Mouse (Mus musculus): Measurements from ENCODE around the gene Etnppl. TPM values are rescaled to one million over a fixed set of nuclear protein-coding genes. Genes with fewer than 3 reads are reported as not detected.

Gene Etnppl
- total and polyA plus RNA-seq, 2 experiments from 2014 or later, result not detected

DNA sequence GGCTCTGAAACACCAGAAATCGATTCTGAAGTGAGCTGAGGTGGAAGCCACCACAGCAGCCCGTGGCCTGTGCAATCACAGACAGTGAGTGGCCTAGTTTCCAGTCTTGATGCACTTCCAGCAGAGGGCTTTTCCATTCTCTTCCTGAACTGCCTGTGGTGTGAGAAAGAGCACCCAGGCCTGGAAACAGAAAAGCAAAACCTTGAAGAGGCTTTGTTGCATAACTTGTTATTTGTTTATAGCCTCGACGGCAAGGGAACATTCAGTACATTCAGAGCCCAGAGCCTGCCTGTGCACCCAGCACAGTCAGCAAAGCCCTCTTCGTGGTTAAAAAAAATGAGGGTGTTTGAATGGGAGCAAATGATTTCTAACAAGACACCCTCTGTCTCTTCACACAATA, 16.6 kb downstream of the Etnppl start:
- Histone ChIP-seq H3K36me3 (replicated peaks; ENCODE audit: control insufficient read depth, insufficient read depth, low read length) (no peaks in the 10 kb centered on the region), H3K4me3 (ENCODE audit: low read depth, low read length) (no peak overlapping the region), H3K9ac (replicated peaks; ENCODE audit: low read depth, low read length) (no peak overlapping the region), H3K27me3 (ENCODE audit: control insufficient read depth, insufficient read depth, low read length) (no peaks in the 10 kb centered on the region), H3K9me3 (replicated peaks; ENCODE audit: control insufficient read depth, low read length) (no peaks in the 10 kb centered on the region), H3K27ac (ENCODE audit: low read depth) (no peak overlapping the region), H3K4me2 (ENCODE audit: low read depth, low read length) (no peak overlapping the region), H3K4me1 (ENCODE audit: control insufficient read depth, insufficient read depth) (no peaks in the 10 kb centered on the region)
- no peak for TF ChIP-seq CTCF (IDR thresholded peaks at IDR 0.05; ENCODE audit: low read depth)
- no peak for TF ChIP-seq EP300 (IDR thresholded peaks at IDR 0.05; ENCODE audit: low read depth)
- ATAC-seq (ENCODE audit: insufficient read depth, low read depth) (no peak), DNase-seq (ENCODE audit: low spot score) (no peak)
- 63% methylated on average over 5 of the region's 5 CpGs for WGBS

DNA sequence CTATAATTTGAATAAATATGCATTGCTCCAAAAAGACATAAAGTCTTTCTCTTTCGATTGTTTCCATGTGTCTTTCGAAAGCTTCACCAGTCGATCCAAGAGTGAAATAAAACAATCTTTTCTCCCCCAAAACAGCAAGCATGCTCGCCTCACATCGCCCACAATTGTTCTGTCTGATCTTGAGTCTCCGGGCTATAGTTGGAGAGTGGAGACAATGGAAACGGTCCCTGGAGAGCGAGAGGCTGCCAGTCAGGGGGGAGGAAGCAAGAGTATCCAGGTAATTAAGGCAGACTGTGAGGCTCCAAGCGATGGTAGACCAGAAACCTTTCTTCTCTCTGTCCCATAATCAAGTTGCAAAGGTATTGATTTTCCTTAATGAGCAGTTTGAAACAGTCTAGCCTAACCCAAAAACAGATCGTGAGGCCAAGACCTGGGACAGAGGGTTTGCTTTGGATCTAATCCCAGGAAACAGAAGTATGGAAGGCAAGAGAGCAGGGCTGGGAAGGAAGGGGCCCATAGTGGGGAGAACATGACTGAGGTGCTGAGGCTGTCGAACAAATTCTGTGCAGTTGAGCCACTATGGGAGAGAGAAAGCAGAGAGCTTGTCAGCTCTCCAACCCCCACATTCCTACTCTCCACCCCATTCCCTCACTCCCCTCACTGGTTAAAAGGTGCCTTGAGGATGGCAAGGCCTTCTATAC, 29.0 kb downstream of the Etnppl start:
- TF ChIP-seq EP300 (IDR thresholded peaks at IDR 0.05; ENCODE audit: low read depth) (no peak), CTCF (IDR thresholded peaks at IDR 0.05; ENCODE audit: low read depth) (no peak)
- WGBS, result 71% methylated on average over 11 of the region's 11 CpGs

DNA sequence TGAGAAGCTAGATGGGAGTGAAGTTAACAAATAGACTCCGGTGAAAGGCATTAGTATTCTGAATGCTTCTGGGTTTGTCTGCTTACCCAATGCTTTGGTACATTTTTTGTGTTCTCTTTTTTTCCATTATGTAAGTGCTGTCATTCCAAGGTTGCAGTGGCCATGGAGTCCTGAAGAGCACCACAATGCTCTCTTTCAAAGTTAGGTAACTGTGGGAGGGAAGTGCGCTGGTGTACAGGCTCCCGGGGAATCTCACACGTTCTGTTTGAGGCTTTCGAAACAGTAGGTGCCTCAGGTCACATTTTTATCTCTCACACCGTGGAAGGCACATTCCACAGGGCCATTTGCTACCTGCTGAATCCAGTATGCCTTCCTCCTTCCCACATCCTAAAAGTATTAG, 32.3 kb downstream of the Etnppl start:
- Histone ChIP-seq H3K4me3 (ENCODE audit: low read depth, low read length) (no peak overlapping the region), H3K27ac (ENCODE audit: low read depth) (no peak overlapping the region), H3K36me3 (replicated peaks; ENCODE audit: control insufficient read depth, insufficient read depth, low read length) (no peaks in the 10 kb centered on the region), H3K9me3 (replicated peaks; ENCODE audit: control insufficient read depth, low read length) (no peaks in the 10 kb centered on the region), H3K9ac (replicated peaks; ENCODE audit: low read depth, low read length) (no peak overlapping the region), H3K27me3 (ENCODE audit: control insufficient read depth, insufficient read depth, low read length) (no peaks in the 10 kb centered on the region), H3K4me1 (ENCODE audit: control insufficient read depth, insufficient read depth) (no peaks in the 10 kb centered on the region), H3K4me2 (ENCODE audit: low read depth, low read length) (no peak overlapping the region)
- DNase-seq (ENCODE audit: low spot score) (no peak), ATAC-seq (ENCODE audit: insufficient read depth, low read depth) (no peak)
- WGBS, result 36% methylated on average over 6 of the region's 6 CpGs
- TF ChIP-seq EP300 (IDR thresholded peaks at IDR 0.05; ENCODE audit: low read depth), result no peak
- TF ChIP-seq CTCF (IDR thresholded peaks at IDR 0.05; ENCODE audit: low read depth), result no peak

More for the DNA sequence above, 29.0 kb downstream of the Etnppl start:
- ATAC-seq (ENCODE audit: insufficient read depth, low read depth) (no peak), DNase-seq (ENCODE audit: low spot score) (no peak)
- Histone ChIP-seq H3K4me1 (ENCODE audit: control insufficient read depth, insufficient read depth) (no peaks in the 10 kb centered on the region), H3K36me3 (replicated peaks; ENCODE audit: control insufficient read depth, insufficient read depth, low read length) (no peaks in the 10 kb centered on the region), H3K9me3 (replicated peaks; ENCODE audit: control insufficient read depth, low read length) (no peaks in the 10 kb centered on the region), H3K27ac (ENCODE audit: low read depth) (no peak overlapping the region), H3K9ac (replicated peaks; ENCODE audit: low read depth, low read length) (no peak overlapping the region), H3K27me3 (ENCODE audit: control insufficient read depth, insufficient read depth, low read length) (no peaks in the 10 kb centered on the region), H3K4me3 (ENCODE audit: low read depth, low read length) (no peak overlapping the region), H3K4me2 (ENCODE audit: low read depth, low read length) (no peak overlapping the region)

DNA sequence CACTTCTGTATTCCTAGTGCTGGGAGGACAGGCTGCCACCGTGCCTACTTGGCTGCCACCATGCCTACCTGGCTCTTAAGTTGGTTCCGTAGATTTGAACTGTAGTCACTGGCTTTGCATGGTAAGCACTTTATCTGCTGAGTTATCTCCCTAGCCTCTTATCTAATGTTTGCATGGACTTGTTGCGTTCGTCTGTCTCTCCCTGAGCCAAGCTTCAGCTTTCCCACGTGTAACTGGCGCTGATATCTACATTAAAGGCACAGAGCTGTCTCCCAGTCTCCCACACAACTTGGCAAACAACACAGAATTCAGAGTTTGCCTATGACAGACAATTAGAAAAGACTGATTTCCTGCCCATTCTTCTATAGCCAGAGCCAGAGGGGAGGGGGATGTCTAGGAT, 43.4 kb downstream of the Etnppl start:
- no peaks in the 10 kb centered on the region for H3K36me3 ChIP-seq (replicated peaks; ENCODE audit: control insufficient read depth, insufficient read depth, low read length)
- 23% methylated on average over 6 of the region's 6 CpGs for WGBS
- H3K27ac ChIP-seq (ENCODE audit: low read depth), result no peak overlapping the region
- H3K4me1 ChIP-seq (ENCODE audit: control insufficient read depth, insufficient read depth), result no peaks in the 10 kb centered on the region
- H3K4me2 ChIP-seq (ENCODE audit: low read depth, low read length), result no peak overlapping the region
- no peaks in the 10 kb centered on the region for H3K9me3 ChIP-seq (replicated peaks; ENCODE audit: control insufficient read depth, low read length)
- H3K27me3 ChIP-seq (ENCODE audit: control insufficient read depth, insufficient read depth, low read length), result no peaks in the 10 kb centered on the region
- DNase-seq (ENCODE audit: low spot score) (no peak), ATAC-seq (ENCODE audit: insufficient read depth, low read depth) (no peak)
- TF ChIP-seq EP300 (IDR thresholded peaks at IDR 0.05; ENCODE audit: low read depth), result no peak
- TF ChIP-seq CTCF (IDR thresholded peaks at IDR 0.05; ENCODE audit: low read depth), result no peak
- H3K4me3 ChIP-seq (ENCODE audit: low read depth, low read length), result no peak overlapping the region
- H3K9ac ChIP-seq (replicated peaks; ENCODE audit: low read depth, low read length), result no peak overlapping the region

- no peaks in the 10 kb centered on the region for H3K27me3 ChIP-seq (ENCODE audit: control insufficient read depth, insufficient read depth, low read length)
- ATAC-seq (ENCODE audit: insufficient read depth, low read depth), result no peak
- 86% methylated on average over 3 of the region's 3 CpGs for WGBS
- no peaks in the 10 kb centered on the region for H3K4me1 ChIP-seq (ENCODE audit: control insufficient read depth, insufficient read depth)
- no peak overlapping the region for H3K9ac ChIP-seq (replicated peaks; ENCODE audit: low read depth, low read length)
- no peak overlapping the region for H3K4me3 ChIP-seq (ENCODE audit: low read depth, low read length)
- no peak for DNase-seq (ENCODE audit: low spot score)
- no peaks in the 10 kb centered on the region for H3K9me3 ChIP-seq (replicated peaks; ENCODE audit: control insufficient read depth, low read length)
- no peak overlapping the region for H3K4me2 ChIP-seq (ENCODE audit: low read depth, low read length)
- no peak overlapping the region for H3K27ac ChIP-seq (ENCODE audit: low read depth)
- no peaks in the 10 kb centered on the region for H3K36me3 ChIP-seq (replicated peaks; ENCODE audit: control insufficient read depth, insufficient read depth, low read length)
- TF ChIP-seq EP300 (IDR thresholded peaks at IDR 0.05; ENCODE audit: low read depth) (no peak), CTCF (IDR thresholded peaks at IDR 0.05; ENCODE audit: low read depth) (no peak)
Observed at GRCm38 (mm10) chr3:130662496-130662895, 45.2 kb downstream of the Etnppl start.

- H3K4me2 ChIP-seq (ENCODE audit: low read depth, low read length), result no peak overlapping the region
- H3K9ac ChIP-seq (replicated peaks; ENCODE audit: low read depth, low read length), result no peak overlapping the region
- TF ChIP-seq EP300 (IDR thresholded peaks at IDR 0.05; ENCODE audit: low read depth), result no peak
- no peak for TF ChIP-seq CTCF (IDR thresholded peaks at IDR 0.05; ENCODE audit: low read depth)
- no peaks in the 10 kb centered on the region for H3K27me3 ChIP-seq (ENCODE audit: control insufficient read depth, insufficient read depth, low read length)
- no peak overlapping the region for H3K27ac ChIP-seq (ENCODE audit: low read depth)
- no peaks in the 10 kb centered on the region for H3K9me3 ChIP-seq (replicated peaks; ENCODE audit: control insufficient read depth, low read length)
- DNase-seq (ENCODE audit: low spot score) (no peak), ATAC-seq (ENCODE audit: insufficient read depth, low read depth) (no peak)
- no peak overlapping the region for H3K4me3 ChIP-seq (ENCODE audit: low read depth, low read length)
- no peaks in the 10 kb centered on the region for H3K36me3 ChIP-seq (replicated peaks; ENCODE audit: control insufficient read depth, insufficient read depth, low read length)
- 56% methylated on average over 14 of the region's 14 CpGs for WGBS
- H3K4me1 ChIP-seq (ENCODE audit: control insufficient read depth, insufficient read depth), result no peaks in the 10 kb centered on the region
Observed at GRCm38 (mm10) chr3:130671291-130671690, 54.0 kb downstream of the Etnppl start.

All from heart, postnatal 0 days (tissue).